Mouse (Mus musculus) spleen, postnatal 36 days (tissue): ENCODE results near the gene Muc5ac.
"Not testable (repeated sequence)": the region's sequence is repeated elsewhere in the genome, so short reads cannot be mapped to it uniquely, and the experiment has no call there.

Experiments
- DNase-seq, 2 experiments: peaks; one replicate each; pipeline ENCODE4 v3.0.0; 2022; ENCODE audit warnings: low spot score in 2 of 2, mixed read lengths in 1 of 2

Gene Muc5ac

GRCm38 (mm10) chr7:141788677-141789452 lies at the start of gene Muc5ac:
TSS of gene Muc5ac (plus strand) at chr7:141788972.
- no peak for DNase-seq

- DNase-seq: no peak
Observed at GRCm38 (mm10) chr7:141747451-141748100, 41.2 kb upstream of the Muc5ac start.

- no peak for DNase-seq
Observed at GRCm38 (mm10) chr7:141752513-141752912, 36.3 kb upstream of the Muc5ac start.

- peak; percentile 27 to 40 for DNase-seq
Observed at GRCm38 (mm10) chr7:141755831-141756230, 32.9 kb upstream of the Muc5ac start.

- no peak for DNase-seq
Observed at GRCm38 (mm10) chr7:141758291-141758690, 30.5 kb upstream of the Muc5ac start.

- no peak for DNase-seq
Observed at GRCm38 (mm10) chr7:141770521-141770920, 18.3 kb upstream of the Muc5ac start.

DNA sequence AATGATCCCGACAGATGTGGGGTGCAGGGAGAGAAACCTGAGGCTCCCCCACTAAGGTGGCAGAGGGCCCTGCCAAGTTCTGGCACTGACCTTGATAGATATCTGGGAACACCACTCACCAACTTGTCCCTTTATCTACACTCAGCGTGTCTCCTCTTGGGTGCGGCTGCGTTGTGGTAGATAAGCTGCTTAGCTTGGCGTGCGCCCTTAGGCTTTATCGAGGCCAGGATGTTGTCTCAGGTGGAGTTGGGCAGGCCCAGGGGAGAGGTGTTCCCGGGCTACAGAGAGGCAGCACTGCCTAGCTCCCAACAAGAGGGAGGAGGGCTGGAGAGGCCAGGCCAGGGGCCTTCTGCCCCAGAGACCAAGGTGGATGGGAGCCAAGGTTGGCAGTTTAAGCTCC lies 17.8 kb upstream of the Muc5ac start:
- peak; percentile 72 to 82 for DNase-seq

GRCm38 (mm10) chr7:141772058-141772557 lies 16.7 kb upstream of the Muc5ac start:
- no peak for DNase-seq

- DNase-seq: no peak
Observed at GRCm38 (mm10) chr7:141774855-141775254, 13.9 kb upstream of the Muc5ac start.

DNA sequence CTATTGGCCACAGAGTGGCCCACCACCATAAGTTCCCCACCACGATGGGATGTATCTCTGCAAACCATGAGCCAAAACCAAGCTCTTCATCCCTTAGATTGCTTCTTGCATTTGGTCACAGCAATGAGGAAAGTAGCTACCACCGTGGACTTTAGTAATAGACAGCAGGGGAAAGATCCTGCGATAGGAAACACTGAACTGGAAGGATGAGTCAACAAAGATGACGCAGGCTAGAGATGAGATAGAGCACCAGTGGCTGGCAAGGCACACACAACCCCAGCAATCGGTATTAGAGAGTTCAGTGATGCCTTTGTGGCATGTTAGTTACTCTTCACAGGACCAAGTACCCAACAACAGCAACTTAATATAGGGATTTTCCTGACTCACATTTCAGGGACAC lies 12.6 kb upstream of the Muc5ac start:
- DNase-seq: no peak

GRCm38 (mm10) chr7:141794251-141794650 lies 5.5 kb downstream of the Muc5ac start:
- no peak for DNase-seq

DNA sequence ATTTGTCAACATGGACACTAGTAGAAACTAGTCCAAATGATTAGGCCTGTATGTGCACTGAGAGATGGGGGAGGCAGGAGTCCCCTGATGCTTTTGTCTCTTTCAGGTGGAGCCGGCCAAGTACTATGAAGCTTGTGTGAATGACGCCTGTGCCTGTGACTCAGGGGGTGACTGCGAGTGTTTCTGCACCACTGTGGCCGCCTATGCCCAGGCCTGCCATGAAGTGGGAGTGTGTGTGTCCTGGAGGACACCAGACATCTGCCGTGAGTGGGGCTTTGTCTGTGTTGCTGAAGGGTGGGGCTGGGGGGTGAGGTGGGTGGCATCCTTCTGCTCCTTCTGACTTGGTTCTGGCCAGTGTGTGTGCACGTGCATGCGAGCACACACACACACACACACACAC lies 14.4 kb downstream of the Muc5ac start:
- DNase-seq: no peak

DNA sequence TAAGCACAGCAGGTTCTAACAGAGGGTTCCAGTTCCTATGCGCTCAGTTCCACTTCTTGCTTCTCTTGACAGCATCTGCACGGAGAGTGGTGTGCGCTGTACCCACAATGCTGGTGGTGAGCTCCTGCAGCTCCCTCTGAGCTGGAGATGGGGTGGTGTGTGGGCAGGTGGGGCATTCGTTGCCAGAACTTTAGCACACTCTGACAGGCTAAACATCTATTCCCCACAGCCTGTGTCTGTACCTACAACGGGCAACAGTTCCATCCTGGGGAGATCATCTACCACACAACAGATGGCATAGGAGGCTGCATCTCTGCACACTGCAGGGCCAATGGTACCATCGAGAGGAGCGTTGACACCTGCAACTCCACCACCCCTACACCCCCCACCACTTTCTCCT lies 16.6 kb downstream of the Muc5ac start:
- DNase-seq: no peak

DNA sequence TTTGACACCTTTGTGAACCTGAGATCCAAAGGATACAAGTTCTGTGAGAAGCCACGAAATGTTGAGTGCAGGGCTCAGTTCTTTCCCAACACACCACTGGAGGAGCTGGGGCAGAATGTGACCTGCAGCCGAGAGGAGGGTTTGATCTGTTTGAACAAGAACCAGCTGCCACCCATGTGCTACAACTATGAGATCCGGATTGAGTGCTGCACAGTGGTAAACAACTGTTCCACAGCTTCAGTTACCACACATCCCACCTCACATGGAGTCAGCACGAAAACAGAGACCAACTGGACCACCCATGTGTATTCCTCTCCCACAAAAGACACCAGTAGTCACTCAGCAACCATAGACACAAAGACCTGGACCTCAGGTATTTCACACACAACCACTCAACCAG lies 19.1 kb downstream of the Muc5ac start:
- not testable (repeated sequence) for DNase-seq

DNA sequence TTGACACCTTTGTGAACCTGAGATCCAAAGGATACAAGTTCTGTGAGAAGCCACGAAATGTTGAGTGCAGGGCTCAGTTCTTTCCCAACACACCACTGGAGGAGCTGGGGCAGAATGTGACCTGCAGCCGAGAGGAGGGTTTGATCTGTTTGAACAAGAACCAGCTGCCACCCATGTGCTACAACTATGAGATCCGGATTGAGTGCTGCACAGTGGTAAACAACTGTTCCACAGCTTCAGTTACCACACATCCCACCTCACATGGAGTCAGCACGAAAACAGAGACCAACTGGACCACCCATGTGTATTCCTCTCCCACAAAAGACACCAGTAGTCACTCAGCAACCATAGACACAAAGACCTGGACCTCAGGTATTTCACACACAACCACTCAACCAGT lies 21.2 kb downstream of the Muc5ac start:
- DNase-seq: not testable (repeated sequence)

- no peak for DNase-seq
Observed at GRCm38 (mm10) chr7:141813321-141813720, 24.5 kb downstream of the Muc5ac start.

DNA sequence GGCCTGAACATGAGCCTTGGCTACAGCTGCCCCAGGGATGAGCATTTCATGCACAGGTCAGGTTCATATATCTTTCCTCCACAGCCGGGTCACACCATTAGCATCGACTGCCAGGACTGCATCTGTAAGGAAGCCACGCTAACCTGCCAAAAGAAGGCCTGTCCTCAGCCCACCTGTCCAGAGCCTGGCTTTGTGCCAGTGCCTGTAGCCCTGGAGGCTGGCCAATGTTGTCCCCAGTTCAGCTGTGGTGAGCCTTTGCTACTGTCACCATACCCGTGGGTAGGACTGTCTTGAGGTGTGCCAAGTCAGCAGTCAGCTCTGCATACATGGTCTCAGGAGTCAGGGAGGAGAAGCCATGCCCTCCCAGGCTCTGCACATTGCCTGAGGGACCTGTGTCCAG lies 26.6 kb downstream of the Muc5ac start:
- no peak for DNase-seq

DNA sequence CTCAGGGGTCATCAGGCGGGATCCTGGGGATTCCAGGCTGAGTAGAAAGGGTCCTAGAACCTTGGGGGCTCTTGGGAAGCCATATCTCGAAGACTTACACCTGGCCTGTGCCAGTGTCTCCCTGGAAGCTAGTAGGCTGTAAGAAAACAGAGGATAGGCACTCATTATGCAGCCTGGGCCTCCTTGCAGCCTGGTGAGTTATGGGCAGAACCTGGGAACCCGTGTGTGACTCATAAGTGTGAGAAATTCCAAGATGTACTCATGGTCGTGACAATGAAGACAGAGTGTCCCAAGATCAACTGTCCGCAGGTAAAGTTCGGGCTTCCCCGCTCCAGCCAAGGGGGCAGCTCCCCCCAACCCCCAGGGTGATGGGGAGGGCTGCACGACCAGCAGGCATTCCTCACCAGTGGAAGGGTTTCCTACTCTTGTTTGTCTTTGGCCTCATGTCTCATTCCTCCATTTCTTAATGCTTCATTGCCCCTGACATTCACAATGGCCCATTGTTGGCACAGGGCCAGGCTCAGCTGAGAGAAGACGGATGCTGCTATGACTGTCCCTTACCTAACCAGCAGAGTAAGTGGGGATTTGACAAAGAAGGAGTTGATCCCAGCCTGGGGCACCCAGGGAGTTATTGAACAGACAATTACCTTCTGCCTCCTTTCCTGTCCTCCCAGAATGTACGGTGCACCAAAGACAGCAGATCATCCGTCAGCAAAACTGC lies 28.7 kb downstream of the Muc5ac start:
- no peak for DNase-seq

GRCm38 (mm10) chr7:141818267-141818666 lies 29.5 kb downstream of the Muc5ac start:
- no peak for DNase-seq

- no peak for DNase-seq
Observed at GRCm38 (mm10) chr7:141822582-141823261, 34.0 kb downstream of the Muc5ac start.

DNA sequence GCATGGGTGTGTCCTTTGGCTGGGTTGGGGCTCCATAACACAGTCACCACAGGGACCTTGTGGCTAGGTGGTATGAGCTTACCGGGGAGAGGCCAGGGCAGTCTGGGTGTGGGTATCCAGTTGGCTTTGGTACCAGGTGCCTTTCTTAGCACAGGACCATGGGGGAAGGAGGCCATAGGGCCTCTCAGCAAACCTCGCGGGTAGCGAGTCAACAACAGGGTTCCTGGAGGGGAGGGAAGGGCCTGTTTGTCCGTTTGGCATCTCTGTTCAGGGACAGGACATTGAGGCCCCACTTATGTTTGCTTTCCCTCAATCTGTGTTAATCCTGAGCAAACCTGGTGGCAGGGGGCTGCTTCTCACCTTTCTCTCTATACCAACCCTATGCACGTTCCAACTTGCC lies 34.9 kb downstream of the Muc5ac start:
- DNase-seq: no peak

DNA sequence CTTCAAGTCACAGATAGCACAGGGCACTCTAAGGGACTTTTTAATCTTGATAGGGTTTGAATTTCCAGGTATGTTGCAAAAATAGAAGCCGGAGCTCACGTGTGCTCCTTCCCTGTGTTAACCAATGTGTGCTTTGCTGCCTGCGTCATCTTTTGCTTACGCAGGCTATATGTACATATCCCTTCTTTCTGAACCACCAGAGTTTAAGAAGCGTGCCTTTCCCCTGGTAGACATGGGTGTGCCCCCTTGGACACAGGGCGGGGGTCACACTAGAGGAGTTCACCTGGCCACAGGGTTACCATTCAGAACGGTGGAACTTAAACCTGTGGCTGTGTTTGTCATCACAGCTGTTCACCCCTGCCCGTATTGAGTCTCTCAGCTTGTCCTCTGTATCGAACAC lies 35.6 kb downstream of the Muc5ac start:
- no peak for DNase-seq
